ENCODE assay signal across 17 mouse cellular contexts in genomic region chr2:35884296-35884695, GRCm38 (mm10).
DNase-seq lines count a peak whose midpoint lies in the region; ATAC-seq and TF ChIP-seq lines count a peak whose summit lies in the region.
"Had no signal": no experiment of that assay in that cellular context is flagged by ENCODE, and none has a peak within 500 bp of the region (broad histone marks: within the 10 kb centered on the region; RNA-seq: fewer than 3 reads in every experiment).

No protein-coding gene starts in this region.

- peaks cover 3% of the 10 kb centered on the region for H3K4me1 ChIP-seq in intestine, embryonic 15.5 days (replicated peaks)
- no peaks in the 10 kb centered on the region for H3K4me1 ChIP-seq in midbrain, postnatal 0 days (ENCODE audit: insufficient read depth, low read length)

- no peak for ATAC-seq in intestine, embryonic 15.5 days
- ATAC-seq in midbrain, postnatal 0 days (ENCODE audit: low FRiP score): no peak
- ATAC-seq: hindbrain, postnatal 0 days had no signal

- H3K4me3 ChIP-seq in intestine, embryonic 15.5 days (replicated peaks): no peak overlapping the region
- no peak overlapping the region for H3K4me3 ChIP-seq in midbrain, postnatal 0 days (ENCODE audit: low read depth, low read length)
- H3K4me3 ChIP-seq: embryonic facial prominence, embryonic 15.5 days; forebrain, embryonic 12.5 days; left cerebral cortex, adult 2 months; midbrain, embryonic 12.5 days had no signal

- no peaks in the 10 kb centered on the region for H3K36me3 ChIP-seq in intestine, embryonic 15.5 days
- peaks cover 3% of the 10 kb centered on the region; the same call in 1 of the 2 replicates for H3K36me3 ChIP-seq in midbrain, postnatal 0 days (ENCODE audit: insufficient read depth, low read length)
- H3K36me3 ChIP-seq: embryonic facial prominence, embryonic 15.5 days; forebrain, embryonic 12.5 days; midbrain, embryonic 12.5 days had no signal

- H3K9me3 ChIP-seq in intestine, embryonic 15.5 days: no peaks in the 10 kb centered on the region
- no peaks in the 10 kb centered on the region for H3K9me3 ChIP-seq in midbrain, postnatal 0 days (ENCODE audit: low read length)
- H3K9me3 ChIP-seq: embryonic facial prominence, embryonic 15.5 days; forebrain, embryonic 12.5 days; midbrain, embryonic 12.5 days had no signal

- peak; percentile 33 for DNase-seq in gastrocnemius, adult 18-20 months (ENCODE audit: low spot score)
- DNase-seq in gastrocnemius, postnatal 10 days: no peak
- DNase-seq in embryo, embryonic 10.5 days (ENCODE audit: low spot score): peak; percentile 13
- peak; percentile 28 for DNase-seq in kidney, adult 9 months
- peak; percentile 33 for DNase-seq in lung, postnatal 14 days
- no peak for DNase-seq in midbrain, postnatal 0 days (ENCODE audit: low spot score)
- DNase-seq in spleen, postnatal 4 days (ENCODE audit: low spot score in 2 of 2): no peak
- DNase-seq: cerebellum, adult 11-12 months; cerebellum, postnatal 36 days; lung, embryonic 14.5 days; right cerebral cortex, postnatal 14 days had no signal

- no peak for TF ChIP-seq CTCF in midbrain, postnatal 0 days (IDR thresholded peaks at IDR 0.05)

- 35% methylated on average over 7 of the region's 7 CpGs for WGBS in intestine, embryonic 15.5 days
- WGBS in midbrain, postnatal 0 days: 78% methylated on average over 7 of the region's 7 CpGs

- no peak overlapping the region for H3K9ac ChIP-seq in intestine, embryonic 15.5 days
- no peak overlapping the region for H3K9ac ChIP-seq in midbrain, postnatal 0 days (replicated peaks; ENCODE audit: low read length, poor library complexity, severe bottlenecking)
- H3K9ac ChIP-seq: embryonic facial prominence, embryonic 15.5 days; forebrain, embryonic 12.5 days; lung, embryonic 14.5 days; midbrain, embryonic 12.5 days had no signal

- H3K27ac ChIP-seq in intestine, embryonic 15.5 days: no peak overlapping the region
- H3K27ac ChIP-seq in midbrain, postnatal 0 days (ENCODE audit: low read depth, low read length): no peak overlapping the region
- H3K27ac ChIP-seq: embryonic facial prominence, embryonic 15.5 days; forebrain, embryonic 12.5 days; hindbrain, postnatal 0 days; left cerebral cortex, adult 2 months; midbrain, embryonic 12.5 days had no signal

- no peaks in the 10 kb centered on the region for H3K27me3 ChIP-seq in intestine, embryonic 15.5 days (replicated peaks)
- H3K27me3 ChIP-seq in midbrain, postnatal 0 days (ENCODE audit: insufficient read depth, low read length): no peaks in the 10 kb centered on the region

- no peak overlapping the region for H3K4me2 ChIP-seq in intestine, embryonic 15.5 days (replicated peaks)
- no peak overlapping the region for H3K4me2 ChIP-seq in midbrain, postnatal 0 days (ENCODE audit: low read depth, low read length, poor library complexity, severe bottlenecking)
- H3K4me2 ChIP-seq: embryonic facial prominence, embryonic 15.5 days; forebrain, embryonic 12.5 days; lung, embryonic 14.5 days; midbrain, embryonic 12.5 days had no signal

Comparison
In these comparisons a context has a peak if more than half of its experiments do, and no peak if none do; other contexts are left out.
1. DNase-seq: peak in gastrocnemius, adult 18-20 months (single experiment), embryo, embryonic 10.5 days (single experiment), kidney, adult 9 months (single experiment) and lung, postnatal 14 days (single experiment); none in gastrocnemius, postnatal 10 days (single experiment), midbrain, postnatal 0 days (single experiment) and spleen, postnatal 4 days (0 of 2).